ENCODE assay signal across 13 mouse cellular contexts in the genomic region with DNA sequence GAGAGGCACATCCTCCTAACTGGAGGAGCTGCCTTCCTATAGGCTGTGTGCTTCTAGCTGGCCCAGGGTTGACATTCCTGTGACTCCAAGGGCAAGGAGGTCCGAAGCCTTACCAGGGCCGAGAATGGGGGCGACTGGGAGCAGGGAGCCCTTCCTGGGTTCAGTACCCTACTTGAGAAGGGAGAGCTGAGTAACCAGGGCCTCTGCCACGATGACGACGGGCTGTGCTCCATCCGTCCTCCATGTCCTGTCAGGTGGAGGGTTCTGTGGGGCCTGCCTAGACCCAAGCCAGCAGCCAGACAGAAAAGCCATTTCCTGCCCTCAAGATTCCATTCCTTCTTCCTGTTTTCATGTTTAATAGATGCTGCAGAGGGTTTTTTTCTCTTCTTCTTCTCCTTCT. TPM values are rescaled to one million over a fixed set of nuclear protein-coding genes. Genes with fewer than 3 reads are reported as not detected.
DNase-seq lines count a peak whose midpoint lies in the region; ATAC-seq and TF ChIP-seq lines count a peak whose summit lies in the region.
"Had no signal": no experiment of that assay in that cellular context is flagged by ENCODE, and none has a peak within 500 bp of the region (broad histone marks: within the 10 kb centered on the region; RNA-seq: fewer than 3 reads in every experiment).

No protein-coding gene starts in this region.

- intact Hi-C loops in left cerebral cortex, postnatal 25 days (cut with DNase I): loop anchor here (5.0 kb wide), 1 partner anchor 53 kb away; no protein-coding TSS in a partner anchor

- peak; percentile 96 for DNase-seq in heart, adult 11 months
- no peak for DNase-seq in layer of hippocampus, adult 2 months (ENCODE audit: low spot score in 2 of 2)
- no peak for DNase-seq in layer of hippocampus, postnatal 36 days
- peak; percentile 21 for DNase-seq in ES-CJ7 (ENCODE audit: low read depth, low spot score)
- no peak for DNase-seq in left cerebral cortex, postnatal 25 days (ENCODE audit: low spot score in 2 of 2)
- no peak for DNase-seq in frontal cortex, postnatal 14 days (ENCODE audit: low spot score in 2 of 2)
- DNase-seq: adrenal gland, adult 8-10 months; thymus, postnatal 36 days had no signal

- no peak overlapping the region for H3K4me3 ChIP-seq in heart, embryonic 11.5 days (ENCODE audit: low read depth, low read length)
- H3K4me3 ChIP-seq in layer of hippocampus, adult 2 months: no peak overlapping the region
- H3K4me3 ChIP-seq: liver, embryonic 15.5 days; neural tube, embryonic 15.5 days had no signal

- H3K27ac ChIP-seq in heart, embryonic 11.5 days (ENCODE audit: low read depth, low read length): no peak overlapping the region
- H3K27ac ChIP-seq in layer of hippocampus, adult 2 months: peak overlapping the region; percentile 51; the same call in 1 of the 2 replicates
- H3K27ac ChIP-seq: liver, embryonic 15.5 days; neural tube, embryonic 15.5 days had no signal

- H3K9ac ChIP-seq in heart, embryonic 11.5 days (ENCODE audit: low read depth, low read length): no peak overlapping the region
- H3K9ac ChIP-seq: liver, embryonic 15.5 days; neural tube, embryonic 15.5 days had no signal

- 42% methylated on average over 7 of the region's 7 CpGs for WGBS in heart, embryonic 11.5 days (ENCODE audit: insufficient replicate concordance)

- no peak for ATAC-seq in heart, embryonic 11.5 days (replicated peaks; ENCODE audit: insufficient number of reproducible peaks, low FRiP score, low TSS enrichment)
- ATAC-seq in hematopoietic stem cell, adult 5-6 weeks (replicated peaks in 1 of 2; ENCODE audit: insufficient read depth in 1 of 2, low FRiP score in 2 of 2, low TSS enrichment in 1 of 2, low read depth in 1 of 2, poor library complexity in 2 of 2, severe bottlenecking in 2 of 2): 0 out of 4 replicates have a peak, but pooled peaks have one; percentile 18 to 30
- ATAC-seq: midbrain, embryonic 16.5 days had no signal

- H3K4me1 ChIP-seq in heart, embryonic 11.5 days (ENCODE audit: control insufficient read depth, insufficient read depth, low read length): peaks cover 51% of the 10 kb centered on the region

- no peak overlapping the region for H3K4me2 ChIP-seq in heart, embryonic 11.5 days
- H3K4me2 ChIP-seq: liver, embryonic 15.5 days; neural tube, embryonic 15.5 days had no signal

- no peaks in the 10 kb centered on the region for H3K9me3 ChIP-seq in heart, embryonic 11.5 days (replicated peaks; ENCODE audit: control insufficient read depth, low read length)
- H3K9me3 ChIP-seq: liver, embryonic 15.5 days; neural tube, embryonic 15.5 days had no signal

- no peaks in the 10 kb centered on the region for H3K36me3 ChIP-seq in heart, embryonic 11.5 days (ENCODE audit: control insufficient read depth, insufficient read depth, low read length)
- H3K36me3 ChIP-seq: liver, embryonic 15.5 days; neural tube, embryonic 15.5 days had no signal

- no peak for TF ChIP-seq CTCF in layer of hippocampus, adult 2 months (conservative IDR thresholded peaks at IDR 0.05)

- no peaks in the 10 kb centered on the region; the same call in 1 of the 2 replicates for H3K27me3 ChIP-seq in heart, embryonic 11.5 days (ENCODE audit: control insufficient read depth, insufficient read depth, low read length)
- H3K27me3 ChIP-seq: liver, embryonic 15.5 days; neural tube, embryonic 15.5 days had no signal

RNA-seq across cellular contexts. Expression of a gene that starts 49.2 kb away (rescaled TPM):
- polyA plus RNA-seq in heart, embryonic 11.5 days (2014; fragmentation: Nextera tagmentation; extraction: Ambion mirVana): 21.2 and 21.9 TPM in 2 replicates
- 10 to 100 TPM; 22.9 to 25.3 TPM for total RNA-seq in layer of hippocampus, adult 2 months (2021)
- 10 to 100 TPM; 25.5 to 26.0 TPM for total RNA-seq in layer of hippocampus, postnatal 36 days (2021)
- total RNA-seq in hematopoietic stem cell, adult 5-6 weeks (2017): 7.9 and 10.1 TPM in 2 replicates
- 10 to 100 TPM; 15.3 to 19.2 TPM for total RNA-seq in left cerebral cortex, postnatal 25 days (2021)

Comparison
In these comparisons a context has a peak if more than half of its experiments do, and no peak if none do; other contexts are left out.
1. DNase-seq: peak in heart, adult 11 months (single experiment) and ES-CJ7 (single experiment); none in layer of hippocampus, adult 2 months (0 of 2), layer of hippocampus, postnatal 36 days (0 of 2), left cerebral cortex, postnatal 25 days (0 of 2) and frontal cortex, postnatal 14 days (0 of 2).